ENCODE assay signal across 18 mouse cellular contexts in the genomic region with DNA sequence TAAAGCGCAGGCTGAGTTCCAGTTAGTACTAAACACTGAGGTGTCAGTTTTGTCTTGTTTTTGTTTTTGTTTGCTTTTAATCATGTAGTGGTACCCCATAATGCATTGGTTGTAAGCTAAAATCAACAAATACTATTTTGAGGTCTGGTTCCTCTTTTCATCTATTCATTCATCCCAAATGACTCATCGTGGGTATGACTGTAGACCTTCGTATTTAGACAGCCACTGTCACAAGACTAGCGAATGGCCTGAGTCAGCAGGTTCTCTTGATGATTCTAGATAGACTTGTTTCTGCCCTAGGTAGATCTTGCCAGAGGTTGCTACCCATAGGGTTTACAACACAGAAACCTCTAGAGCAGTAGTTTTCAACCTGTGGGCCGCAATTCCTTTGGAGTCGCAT.
DNase-seq lines count a peak whose midpoint lies in the region; ATAC-seq lines count a peak whose summit lies in the region.
"Had no signal": no experiment of that assay in that cellular context is flagged by ENCODE, and none has a peak within 500 bp of the region (broad histone marks: within the 10 kb centered on the region; RNA-seq: fewer than 3 reads in every experiment).

No protein-coding gene starts in this region.

- no peaks in the 10 kb centered on the region for H3K9me3 ChIP-seq in heart, embryonic 11.5 days (replicated peaks; ENCODE audit: control insufficient read depth, low read length)
- H3K9me3 ChIP-seq: embryonic facial prominence, embryonic 10.5 days; kidney, embryonic 15.5 days; limb, embryonic 12.5 days; liver, embryonic 13.5 days; lung, embryonic 15.5 days; midbrain, embryonic 15.5 days had no signal

- peak; percentile 18 to 45 for DNase-seq in heart, adult 18-20 months
- DNase-seq in A20 (ENCODE audit: low read depth, low spot score) (peak; percentile 56), NIH3T3 (ENCODE audit: low read depth) (peak; percentile 53)
- DNase-seq in testis, postnatal 14 days (ENCODE audit: low spot score) = no peak
- no peak for DNase-seq in spleen, postnatal 4 days (ENCODE audit: low spot score in 2 of 2)
- DNase-seq in gastrocnemius, adult 18-20 months (ENCODE audit: low spot score) = no peak
- DNase-seq: cerebellum, adult 11-12 months; cerebellum, postnatal 36 days; liver, embryonic 13.5 days had no signal

- H3K9ac ChIP-seq in heart, embryonic 11.5 days (ENCODE audit: low read depth, low read length) = no peak overlapping the region
- H3K9ac ChIP-seq: kidney, embryonic 15.5 days; limb, embryonic 12.5 days; liver, embryonic 13.5 days; lung, embryonic 15.5 days; midbrain, embryonic 15.5 days had no signal

- H3K27ac ChIP-seq in heart, embryonic 11.5 days (ENCODE audit: low read depth, low read length) = no peak overlapping the region
- H3K27ac ChIP-seq: embryonic facial prominence, embryonic 10.5 days; heart, adult 2 months; kidney, embryonic 15.5 days; limb, embryonic 12.5 days; liver, embryonic 13.5 days; lung, embryonic 15.5 days; midbrain, embryonic 15.5 days had no signal

- H3K4me1 ChIP-seq in heart, embryonic 11.5 days (ENCODE audit: control insufficient read depth, insufficient read depth, low read length) = no peaks in the 10 kb centered on the region
- H3K4me1 ChIP-seq: embryonic facial prominence, embryonic 10.5 days; kidney, embryonic 15.5 days; limb, embryonic 12.5 days; liver, embryonic 13.5 days; lung, embryonic 15.5 days; midbrain, embryonic 15.5 days had no signal

- no peak overlapping the region for H3K4me3 ChIP-seq in heart, embryonic 11.5 days (ENCODE audit: low read depth, low read length)
- H3K4me3 ChIP-seq: embryonic facial prominence, embryonic 10.5 days; heart, adult 2 months; kidney, embryonic 15.5 days; limb, embryonic 12.5 days; liver, embryonic 13.5 days; lung, embryonic 15.5 days; midbrain, embryonic 15.5 days had no signal

- H3K4me2 ChIP-seq in heart, embryonic 11.5 days = no peak overlapping the region
- H3K4me2 ChIP-seq: kidney, embryonic 15.5 days; limb, embryonic 12.5 days; liver, embryonic 13.5 days; lung, embryonic 15.5 days; midbrain, embryonic 15.5 days had no signal

- ATAC-seq in heart, embryonic 11.5 days (replicated peaks; ENCODE audit: insufficient number of reproducible peaks, low FRiP score, low TSS enrichment) = no peak
- ATAC-seq in megakaryocyte, adult 5-6 weeks (ENCODE audit: poor library complexity, severe bottlenecking) = peak; percentile 77
- ATAC-seq: forebrain, embryonic 14.5 days; midbrain, embryonic 15.5 days had no signal

- WGBS in heart, embryonic 11.5 days (ENCODE audit: insufficient replicate concordance) = 89% methylated on average over 6 of the region's 6 CpGs

- no peaks in the 10 kb centered on the region for H3K27me3 ChIP-seq in heart, embryonic 11.5 days (ENCODE audit: control insufficient read depth, insufficient read depth, low read length)
- H3K27me3 ChIP-seq: kidney, embryonic 15.5 days; limb, embryonic 12.5 days; liver, embryonic 13.5 days; lung, embryonic 15.5 days; midbrain, embryonic 15.5 days had no signal

- no peaks in the 10 kb centered on the region for H3K36me3 ChIP-seq in heart, embryonic 11.5 days (ENCODE audit: control insufficient read depth, insufficient read depth, low read length)
- H3K36me3 ChIP-seq: embryonic facial prominence, embryonic 10.5 days; kidney, embryonic 15.5 days; limb, embryonic 12.5 days; liver, embryonic 13.5 days; lung, embryonic 15.5 days; midbrain, embryonic 15.5 days had no signal

Comparison
In these comparisons a context has a peak if more than half of its experiments do, and no peak if none do; other contexts are left out.
1. DNase-seq: peak in heart, adult 18-20 months (2 of 2), A20 (single experiment) and NIH3T3 (single experiment); none in testis, postnatal 14 days (single experiment), spleen, postnatal 4 days (0 of 2) and gastrocnemius, adult 18-20 months (single experiment).